17 mouse cellular contexts compared by ENCODE assay signal in genomic region chr8:71472601-71473386, GRCm38 (mm10). TPM values are rescaled to one million over a fixed set of nuclear protein-coding genes. Genes with fewer than 3 reads are reported as not detected.
A peak's percentile ranks its signal among the peaks of the same experiment; 100 is the strongest.
DNase-seq lines count a peak whose midpoint lies in the region; TF ChIP-seq lines count a peak whose summit lies in the region.
"Had no signal": no experiment of that assay in that cellular context is flagged by ENCODE, and none has a peak within 500 bp of the region (broad histone marks: within the 10 kb centered on the region; RNA-seq: fewer than 3 reads in every experiment).

No protein-coding gene starts in this region.

- peak; percentile 40 for TF ChIP-seq CTCF in heart, adult 2 months (IDR thresholded peaks at IDR 0.05)
- 0 out of 2 replicates have a peak, but pooled peaks have one; percentile 3 for TF ChIP-seq CTCF in lung, adult 2 months (IDR thresholded peaks at IDR 0.05; ENCODE audit: insufficient read depth, low read length)
- TF ChIP-seq CTCF in MEL (IDR thresholded peaks at IDR 0.05 in 2 of 3, conservative IDR thresholded peaks at IDR 0.05 in 1 of 3; ENCODE audit: control insufficient read depth in 1 of 3, insufficient read depth in 1 of 3, low read depth in 2 of 3, low read length in 3 of 3, poor library complexity in 1 of 3, severe bottlenecking in 1 of 3) = peak; percentile 19 to 66 (median 41); a peak in 5 of 6 replicates
- peak; percentile 21; the same call in 1 of the 2 replicates for TF ChIP-seq CTCF in embryonic fibroblast, embryonic 13.5 days (IDR thresholded peaks at IDR 0.05; ENCODE audit: borderline replicate concordance, insufficient read depth, low read length)

- H3K4me1 ChIP-seq in heart, adult 2 months (ENCODE audit: control insufficient read depth, insufficient read depth, low read length) = peaks cover 10% of the 10 kb centered on the region
- H3K4me1 ChIP-seq in lung, adult 2 months (ENCODE audit: control insufficient read depth, insufficient read depth, low read length) = peaks cover 14% of the 10 kb centered on the region
- H3K4me1 ChIP-seq in MEL (ENCODE audit: control insufficient read depth in 1 of 2, insufficient read depth in 2 of 2, low read length in 2 of 2) = peaks cover 0 to 14% of the 10 kb centered on the region in 2 experiments; a peak in 2 of 4 replicates
- peaks cover 6% of the 10 kb centered on the region; the same call in 1 of the 2 replicates for H3K4me1 ChIP-seq in embryonic fibroblast, embryonic 13.5 days (ENCODE audit: control insufficient read depth, insufficient read depth, low read length)

- H3K36me3 ChIP-seq in heart, adult 2 months (ENCODE audit: control insufficient read depth, insufficient read depth, low read length) = no peaks in the 10 kb centered on the region
- H3K36me3 ChIP-seq in MEL (ENCODE audit: control insufficient read depth in 1 of 2, insufficient read depth in 2 of 2, low read length in 2 of 2) = peaks cover 0 to 8% of the 10 kb centered on the region in 2 experiments; a peak in 1 of 4 replicates

- no peak overlapping the region for H3K4me3 ChIP-seq in heart, adult 2 months
- no peak overlapping the region for H3K4me3 ChIP-seq in lung, adult 2 months (replicated peaks; ENCODE audit: extremely low read depth, low read depth, low read length)
- no peak overlapping the region for H3K4me3 ChIP-seq in MEL (ENCODE audit: control insufficient read depth in 1 of 2, insufficient read depth in 1 of 2, low read depth in 2 of 2, low read length in 2 of 2)
- H3K4me3 ChIP-seq in embryonic fibroblast, embryonic 13.5 days (ENCODE audit: insufficient read depth, low read length) = no peak overlapping the region
- H3K4me3 ChIP-seq: embryonic facial prominence, embryonic 12.5 days; heart, embryonic 10.5 days; limb, embryonic 13.5 days; midbrain, embryonic 15.5 days; stomach, embryonic 15.5 days had no signal

- DNase-seq in heart, adult 2 months = peak in 1 of 2 experiments; percentile 18
- DNase-seq in heart, postnatal 4 days = no peak
- DNase-seq in lung, adult 2 months = no peak
- DNase-seq in lung, postnatal 14 days = no peak
- DNase-seq in MEL (ENCODE audit: low read depth, low spot score) = peak; percentile 44
- no peak for DNase-seq in adrenal gland, adult 2 months
- DNase-seq in left cerebral cortex, adult 9 months (ENCODE audit: low spot score in 2 of 2) = no peak
- DNase-seq: kidney, postnatal 25 days; layer of hippocampus, postnatal 36 days; right cerebral cortex, postnatal 4 days; thymus, postnatal 4 days had no signal

- H3K27me3 ChIP-seq in heart, adult 2 months (ENCODE audit: control insufficient read depth, insufficient read depth, low read length) = no peaks in the 10 kb centered on the region
- no peaks in the 10 kb centered on the region for H3K27me3 ChIP-seq in MEL (ENCODE audit: control insufficient read depth in 1 of 2, insufficient read depth in 2 of 2, low read length in 2 of 2)
- H3K27me3 ChIP-seq: embryonic facial prominence, embryonic 12.5 days; limb, embryonic 13.5 days; midbrain, embryonic 15.5 days; stomach, embryonic 15.5 days had no signal

- no peak for TF ChIP-seq POLR2A in heart, adult 2 months (IDR thresholded peaks at IDR 0.05; ENCODE audit: insufficient read depth, low read depth, low read length)
- TF ChIP-seq POLR2A in lung, adult 2 months (IDR thresholded peaks at IDR 0.05; ENCODE audit: borderline replicate concordance, extremely low read depth, low read depth, low read length) = no peak
- no peak for TF ChIP-seq POLR2A in MEL (IDR thresholded peaks at IDR 0.05; ENCODE audit: control insufficient read depth in 1 of 2, insufficient read depth in 1 of 2, low read depth in 1 of 2, low read length in 2 of 2, poor library complexity in 1 of 2)
- TF ChIP-seq POLR2A in embryonic fibroblast, embryonic 13.5 days (IDR thresholded peaks at IDR 0.05; ENCODE audit: low read depth, low read length) = no peak

- no peak for TF ChIP-seq EP300 in heart, adult 2 months (IDR thresholded peaks at IDR 0.05; ENCODE audit: insufficient read depth, low read depth, low read length)
- no peak for TF ChIP-seq EP300 in MEL (IDR thresholded peaks at IDR 0.05; ENCODE audit: low read depth in 1 of 2, low read length in 2 of 2)

- WGBS in heart, adult 2 months = 92% methylated on average over 8 of the region's 8 CpGs
- WGBS in lung, adult 2 months = 89% methylated on average over 8 of the region's 8 CpGs

- TF ChIP-seq RAD21 in MEL (IDR thresholded peaks at IDR 0.05; ENCODE audit: low read depth, low read length) = no peak

- peaks cover 3% of the 10 kb centered on the region; the same call in 1 of the 2 replicates for H3K79me2 ChIP-seq in heart, adult 2 months (replicated peaks; ENCODE audit: control insufficient read depth, insufficient read depth, low read length)
- H3K79me2 ChIP-seq in MEL (ENCODE audit: control insufficient read depth, insufficient read depth, low read length, poor library complexity) = peaks cover 19% of the 10 kb centered on the region

- H3K9ac ChIP-seq in heart, adult 2 months (ENCODE audit: low read depth, low read length) = no peak overlapping the region
- no peak overlapping the region for H3K9ac ChIP-seq in MEL (ENCODE audit: control insufficient read depth, low read depth, low read length, poor library complexity, severe bottlenecking)
- H3K9ac ChIP-seq: embryonic facial prominence, embryonic 12.5 days; limb, embryonic 13.5 days; midbrain, embryonic 15.5 days; stomach, embryonic 15.5 days had no signal

- no peaks in the 10 kb centered on the region for H3K9me3 ChIP-seq in MEL (replicated peaks; ENCODE audit: insufficient read depth, low read length)
- H3K9me3 ChIP-seq: embryonic facial prominence, embryonic 12.5 days; heart, embryonic 10.5 days; limb, embryonic 13.5 days; midbrain, embryonic 15.5 days; stomach, embryonic 15.5 days had no signal

- no peak overlapping the region for H3K27ac ChIP-seq in heart, adult 2 months
- no peak overlapping the region for H3K27ac ChIP-seq in MEL (ENCODE audit: control insufficient read depth, low read depth, low read length)
- no peak overlapping the region for H3K27ac ChIP-seq in embryonic fibroblast, embryonic 13.5 days (ENCODE audit: insufficient read depth, low read length)
- H3K27ac ChIP-seq: embryonic facial prominence, embryonic 12.5 days; heart, embryonic 10.5 days; limb, embryonic 13.5 days; midbrain, embryonic 15.5 days; stomach, embryonic 15.5 days had no signal

- intact Hi-C loops in heart, adult 2 months (cut with DNase I) = no loop called here

RNA-seq across cellular contexts. Expression of gene Dda1, which starts 3.8 kb away (rescaled TPM):
- total RNA-seq in heart, adult 2 months (2021) = 10 to 100 TPM; 30.4 to 31.8 TPM
- polyA plus RNA-seq in heart, adult 2 months (2012; rRNA removed) = 51.8 and 51.9 TPM in 2 replicates
- total RNA-seq in heart, postnatal 4 days (2021) = 10 to 100 TPM; 42.0 to 46.2 TPM
- 84.4 and 85.9 TPM in 2 replicates for polyA plus RNA-seq in lung, adult 2 months (2012; rRNA removed)
- total RNA-seq in MEL (2012; rRNA removed) = 49.7 and 59.6 TPM in 2 replicates
- 100 to 1,000 TPM in 1 of 2 experiments, not detected in 1; 110 TPM for polyA plus RNA-seq in MEL (2012; ENCODE audit: insufficient read depth in 1 of 2, insufficient read length in 2 of 2, low read depth in 1 of 2, low replicate concordance in 2 of 2, missing spikeins in 1 of 2)
- 63.1 and 70.4 TPM in 2 replicates for polyA plus RNA-seq in embryonic fibroblast, embryonic 13.5 days (2011; ENCODE audit: insufficient read length, low read depth, missing spikeins)
- 10 to 100 TPM; 54.7 to 76.7 TPM for total RNA-seq in adrenal gland, adult 2 months (2021)
- 129 and 149 TPM in 2 replicates for polyA plus RNA-seq in adrenal gland, adult 2 months (2012; rRNA removed)

RNA-seq across cellular contexts. Expression of gene Mrpl34, which starts 8.0 kb away (rescaled TPM):
- 100 to 1,000 TPM; 120 to 128 TPM for total RNA-seq in heart, adult 2 months (2021)
- polyA plus RNA-seq in heart, adult 2 months (2012; rRNA removed) = 81.7 and 153 TPM in 2 replicates
- 100 to 1,000 TPM in 1 of 2 experiments, 10 to 100 TPM in 1; 96.0 to 107 TPM for total RNA-seq in heart, postnatal 4 days (2021)
- 59.4 and 72.5 TPM in 2 replicates for polyA plus RNA-seq in lung, adult 2 months (2012; rRNA removed)
- total RNA-seq in MEL (2012; rRNA removed) = 123 and 143 TPM in 2 replicates
- 100 to 1,000 TPM in 1 of 2 experiments, not detected in 1; 196 TPM for polyA plus RNA-seq in MEL (2012; ENCODE audit: insufficient read depth in 1 of 2, insufficient read length in 2 of 2, low read depth in 1 of 2, low replicate concordance in 2 of 2, missing spikeins in 1 of 2)
- 36.9 and 50.5 TPM in 2 replicates for polyA plus RNA-seq in embryonic fibroblast, embryonic 13.5 days (2011; ENCODE audit: insufficient read length, low read depth, missing spikeins)
- 100 to 1,000 TPM; 130 to 133 TPM for total RNA-seq in adrenal gland, adult 2 months (2021)
- polyA plus RNA-seq in adrenal gland, adult 2 months (2012; rRNA removed) = 230 and 261 TPM in 2 replicates

RNA-seq across cellular contexts. Expression of gene Abhd8, which starts 9.3 kb away (rescaled TPM):
- 10 to 100 TPM; 25.8 to 26.5 TPM for total RNA-seq in heart, adult 2 months (2021)
- 30.4 and 38.3 TPM in 2 replicates for polyA plus RNA-seq in heart, adult 2 months (2012; rRNA removed)
- 10 to 100 TPM; 37.7 to 39.3 TPM for total RNA-seq in heart, postnatal 4 days (2021)
- polyA plus RNA-seq in lung, adult 2 months (2012; rRNA removed) = 38.1 and 43.3 TPM in 2 replicates
- 26.3 and 28.5 TPM in 2 replicates for total RNA-seq in MEL (2012; rRNA removed)
- polyA plus RNA-seq in MEL (2012; ENCODE audit: insufficient read depth in 1 of 2, insufficient read length in 2 of 2, low read depth in 1 of 2, low replicate concordance in 2 of 2, missing spikeins in 1 of 2) = 10 to 100 TPM in 1 of 2 experiments, not detected in 1; 39.2 TPM
- 19.4 and 20.9 TPM in 2 replicates for polyA plus RNA-seq in embryonic fibroblast, embryonic 13.5 days (2011; ENCODE audit: insufficient read length, low read depth, missing spikeins)
- 10 to 100 TPM; 52.1 to 64.4 TPM for total RNA-seq in adrenal gland, adult 2 months (2021)
- 220 and 223 TPM in 2 replicates for polyA plus RNA-seq in adrenal gland, adult 2 months (2012; rRNA removed)

RNA-seq across cellular contexts. Expression of gene Ano8, which starts 13.0 kb away (rescaled TPM):
- total RNA-seq in heart, adult 2 months (2021) = 10 to 100 TPM; 15.6 to 16.3 TPM
- polyA plus RNA-seq in heart, adult 2 months (2012; rRNA removed) = 15.3 and 18.4 TPM in 2 replicates
- total RNA-seq in heart, postnatal 4 days (2021) = 10 to 100 TPM; 13.5 to 15.4 TPM
- 25.5 and 30.6 TPM in 2 replicates for polyA plus RNA-seq in lung, adult 2 months (2012; rRNA removed)
- total RNA-seq in MEL (2012; rRNA removed) = 3.5 and 3.9 TPM in 2 replicates
- 1 to 10 TPM in 1 of 2 experiments, not detected in 1; 4.8 TPM for polyA plus RNA-seq in MEL (2012; ENCODE audit: insufficient read depth in 1 of 2, insufficient read length in 2 of 2, low read depth in 1 of 2, low replicate concordance in 2 of 2, missing spikeins in 1 of 2)
- 15.4 and 15.6 TPM in 2 replicates for polyA plus RNA-seq in embryonic fibroblast, embryonic 13.5 days (2011; ENCODE audit: insufficient read length, low read depth, missing spikeins)
- total RNA-seq in adrenal gland, adult 2 months (2021) = 10 to 100 TPM in 1 of 2 experiments, 1 to 10 TPM in 1; 9.9 to 16.4 TPM
- 44.9 and 54.6 TPM in 2 replicates for polyA plus RNA-seq in adrenal gland, adult 2 months (2012; rRNA removed)

RNA-seq across cellular contexts. Expression of gene Gtpbp3, which starts 15.1 kb away (rescaled TPM):
- total RNA-seq in heart, adult 2 months (2021) = 10 to 100 TPM; 16.6 to 20.5 TPM
- 18.4 and 19.8 TPM in 2 replicates for polyA plus RNA-seq in heart, adult 2 months (2012; rRNA removed)
- total RNA-seq in heart, postnatal 4 days (2021) = 10 to 100 TPM; 17.8 to 20.1 TPM
- 26.0 and 30.4 TPM in 2 replicates for polyA plus RNA-seq in lung, adult 2 months (2012; rRNA removed)
- total RNA-seq in MEL (2012; rRNA removed) = 45.5 and 49.4 TPM in 2 replicates
- 10 to 100 TPM in 1 of 2 experiments, not detected in 1; 50.1 TPM for polyA plus RNA-seq in MEL (2012; ENCODE audit: insufficient read depth in 1 of 2, insufficient read length in 2 of 2, low read depth in 1 of 2, low replicate concordance in 2 of 2, missing spikeins in 1 of 2)
- polyA plus RNA-seq in embryonic fibroblast, embryonic 13.5 days (2011; ENCODE audit: insufficient read length, low read depth, missing spikeins) = 10.5 and 12.5 TPM in 2 replicates
- total RNA-seq in adrenal gland, adult 2 months (2021) = 10 to 100 TPM; 15.6 to 26.7 TPM
- polyA plus RNA-seq in adrenal gland, adult 2 months (2012; rRNA removed) = 58.3 and 77.4 TPM in 2 replicates
